Mouse (Mus musculus): ENCODE data around the gene Col4a6.

Gene Col4a6

GRCm38 (mm10) chrX:141236564-141237333 lies 237.1 kb downstream of the Col4a6 start:
- no peak for DNase-seq

- DNase-seq: no peak
Observed at GRCm38 (mm10) chrX:141228169-141228568, 245.7 kb downstream of the Col4a6 start.

- DNase-seq: peak; percentile 41
Observed at GRCm38 (mm10) chrX:141212802-141213201, 261.1 kb downstream of the Col4a6 start.

- no peak for DNase-seq
Observed at GRCm38 (mm10) chrX:141198993-141199392, 274.9 kb downstream of the Col4a6 start.

GRCm38 (mm10) chrX:141195036-141195435 lies 278.8 kb downstream of the Col4a6 start:
- DNase-seq: no peak

GRCm38 (mm10) chrX:141175353-141175752 lies 298.5 kb downstream of the Col4a6 start:
- DNase-seq: peak; percentile 22

- DNase-seq: no peak
Observed at GRCm38 (mm10) chrX:141165067-141165466, 308.8 kb downstream of the Col4a6 start.

- DNase-seq: no peak
Observed at GRCm38 (mm10) chrX:141160371-141160770, 313.5 kb downstream of the Col4a6 start.

- no peak for DNase-seq
Observed at GRCm38 (mm10) chrX:141158160-141158559, 315.7 kb downstream of the Col4a6 start.

- DNase-seq: no peak
Observed at GRCm38 (mm10) chrX:141157626-141158025, 316.2 kb downstream of the Col4a6 start.

- DNase-seq: no peak
Observed at GRCm38 (mm10) chrX:141156696-141157095, 317.2 kb downstream of the Col4a6 start.

- no peak for DNase-seq
Observed at GRCm38 (mm10) chrX:141151182-141151581, 322.7 kb downstream of the Col4a6 start.

GRCm38 (mm10) chrX:141150290-141150689 lies 323.6 kb downstream of the Col4a6 start:
- no peak for DNase-seq

GRCm38 (mm10) chrX:141149705-141150104 lies 324.2 kb downstream of the Col4a6 start:
- no peak for DNase-seq
